Mouse (Mus musculus) intestine, embryonic 16.5 days (tissue): Measurements from ENCODE around the gene Vpreb2. TPM values are rescaled to one million over a fixed set of nuclear protein-coding genes. Genes with fewer than 3 reads are reported as not detected.
"Not testable (repeated sequence)": the region's sequence is repeated elsewhere in the genome, so short reads cannot be mapped to it uniquely, and the experiment has no call there.

Experiments used
- ATAC-seq: fragments of 200-750 bp; cut with Nextera tagmentation; 2 replicates; pipeline ENCODE4 v1.8.0; 2017; ENCODE audit warnings: moderate TSS enrichment, moderate library complexity
- H3K27ac ChIP-seq: fragments of 300-500 bp; sonication (generic); 2 replicates; pipeline ENCODE4 v1.5.1; 2014; ENCODE audit warnings: mild to moderate bottlenecking, low read length
- H3K27me3 ChIP-seq: fragments of 300-500 bp; sonication (generic); replicated peaks from 2 replicates; pipeline ENCODE4 v1.6.1; 2014; ENCODE audit warnings: low read length, control low read depth, mixed read lengths; ENCODE audit not compliant: control insufficient read depth, insufficient read depth
- H3K36me3 ChIP-seq: fragments of 300-500 bp; sonication (generic); 2 replicates; pipeline ENCODE4 v1.6.1; 2014; ENCODE audit warnings: low read length, control low read depth; ENCODE audit not compliant: control insufficient read depth, insufficient read depth
- H3K4me1 ChIP-seq: fragments of 300-500 bp; sonication (generic); 2 replicates; pipeline ENCODE4 v1.6.1; 2014; ENCODE audit warnings: low read length, control low read depth, mixed read lengths; ENCODE audit not compliant: control insufficient read depth, insufficient read depth
- H3K4me2 ChIP-seq: fragments of 300-500 bp; sonication (generic); 2 replicates; pipeline ENCODE4 v1.6.1; 2014; ENCODE audit warnings: low read depth, low read length, control low read depth
- H3K4me3 ChIP-seq: fragments of 300-500 bp; sonication (generic); 2 replicates; pipeline ENCODE4 v1.5.1; 2014; ENCODE audit warnings: mild to moderate bottlenecking, low read length
- H3K9ac ChIP-seq: fragments of 300-500 bp; sonication (generic); 2 replicates; pipeline ENCODE4 v1.6.1; 2014; ENCODE audit warnings: low read depth, low read length
- H3K9me3 ChIP-seq: fragments of 300-500 bp; sonication (generic); 2 replicates; pipeline ENCODE4 v1.6.1; 2016; ENCODE audit warnings: low read length, control low read depth; ENCODE audit not compliant: control insufficient read depth
- WGBS: fragments of 180-500 bp; shearing (Covaris S2); extraction: QIAGEN DNeasy Blood & Tissue Kit; methylation state at CpG from one replicate; pipeline ENCODE4 v1.1.7; 2014; 5-methylcytosine and 5-hydroxymethylcytosine counted together
- polyA plus RNA-seq: library from polyadenylated mRNA; unstranded; fragments of >200 nt; fragmentation: Nextera tagmentation; extraction: Ambion mirVana; gene quantifications from 2 replicates; pipeline ENCODE4 v1.2.1, GENCODE M21; 2015

Vpreb2 gene
- polyA plus RNA-seq, 1 experiment from 2014 or later: not detected

GRCm38 (mm10) chr16:17984231-17984630 lies 4.0 kb downstream of the Vpreb2 start:
- H3K4me2 ChIP-seq: no peak overlapping the region
- no peak overlapping the region for H3K27ac ChIP-seq
- no peaks in the 10 kb centered on the region for H3K27me3 ChIP-seq
- no peak overlapping the region for H3K9ac ChIP-seq
- H3K4me3 ChIP-seq: no peak overlapping the region
- no peaks in the 10 kb centered on the region for H3K9me3 ChIP-seq
- WGBS: 54% methylated on average over 5 of the region's 5 CpGs
- no peaks in the 10 kb centered on the region for H3K36me3 ChIP-seq
- no peak for ATAC-seq
- H3K4me1 ChIP-seq: no peaks in the 10 kb centered on the region

- 65% methylated on average over 5 of the region's 5 CpGs for whole genome bisulfite sequencing
- H3K9me3 ChIP-seq: no peaks in the 10 kb centered on the region
- H3K9ac ChIP-seq: no peak overlapping the region
- no peak for ATAC-seq
- no peaks in the 10 kb centered on the region for H3K4me1 ChIP-seq
- no peak overlapping the region for H3K4me3 ChIP-seq
- no peaks in the 10 kb centered on the region for H3K36me3 ChIP-seq
- H3K27ac ChIP-seq: no peak overlapping the region
- no peak overlapping the region for H3K4me2 ChIP-seq
- no peaks in the 10 kb centered on the region for H3K27me3 ChIP-seq
Measured at GRCm38 (mm10) chr16:17985078-17985477, 4.8 kb downstream of the Vpreb2 start.

GRCm38 (mm10) chr16:17986456-17987132 lies 6.4 kb downstream of the Vpreb2 start:
- Histone ChIP-seq H3K27me3 (no peaks in the 10 kb centered on the region), H3K4me1 (no peaks in the 10 kb centered on the region), H3K36me3 (no peaks in the 10 kb centered on the region), H3K9me3 (peaks cover under 1% of the 10 kb centered on the region; the same call in 1 of the 2 replicates), H3K27ac (no peak overlapping the region), H3K9ac (no peak overlapping the region), H3K4me2 (no peak overlapping the region), H3K4me3 (no peak overlapping the region)
- ATAC-seq: peak; percentile 56; the same call in 1 of the 2 replicates
- 53% methylated on average over 10 of the region's 10 CpGs for WGBS

GRCm38 (mm10) chr16:17987703-17988102 lies 7.5 kb downstream of the Vpreb2 start:
- ATAC-seq: no peak
- Histone ChIP-seq H3K27ac (no peak overlapping the region), H3K36me3 (no peaks in the 10 kb centered on the region), H3K9me3 (peaks cover 6% of the 10 kb centered on the region; the same call in 1 of the 2 replicates), H3K4me1 (no peaks in the 10 kb centered on the region), H3K27me3 (no peaks in the 10 kb centered on the region), H3K4me2 (no peak overlapping the region), H3K9ac (no peak overlapping the region), H3K4me3 (no peak overlapping the region)
- 86% methylated on average over 1 of the region's 1 CpGs for WGBS

GRCm38 (mm10) chr16:17992321-17992720 lies 12.1 kb downstream of the Vpreb2 start:
- ATAC-seq, H3K36me3 ChIP-seq, H3K9me3 ChIP-seq, H3K27me3 ChIP-seq, H3K4me3 ChIP-seq, H3K4me1 ChIP-seq, H3K4me2 ChIP-seq, H3K9ac ChIP-seq, H3K27ac ChIP-seq: not testable (repeated sequence)
- WGBS: 95% methylated on average over 16 of the region's 16 CpGs

GRCm38 (mm10) chr16:17999668-18000067 lies 19.4 kb downstream of the Vpreb2 start:
- no peak overlapping the region for H3K4me3 ChIP-seq
- no peak overlapping the region for H3K27ac ChIP-seq
- no peaks in the 10 kb centered on the region for H3K4me1 ChIP-seq
- no peaks in the 10 kb centered on the region for H3K27me3 ChIP-seq
- H3K9me3 ChIP-seq: no peaks in the 10 kb centered on the region
- no peaks in the 10 kb centered on the region for H3K36me3 ChIP-seq
- ATAC-seq: no peak
- H3K9ac ChIP-seq: no peak overlapping the region
- H3K4me2 ChIP-seq: no peak overlapping the region
- WGBS: 87% methylated on average over 5 of the region's 5 CpGs

- no peak for ATAC-seq
Measured at GRCm38 (mm10) chr16:18004589-18004988, 24.4 kb downstream of the Vpreb2 start.

GRCm38 (mm10) chr16:18007083-18007482 lies 26.9 kb downstream of the Vpreb2 start:
- no peaks in the 10 kb centered on the region for H3K36me3 ChIP-seq
- ATAC-seq: no peak
- no peak overlapping the region for H3K4me2 ChIP-seq
- H3K9ac ChIP-seq: no peak overlapping the region
- H3K4me3 ChIP-seq: no peak overlapping the region
- H3K4me1 ChIP-seq: no peaks in the 10 kb centered on the region
- 51% methylated on average over 4 of the region's 4 CpGs for WGBS
- no peaks in the 10 kb centered on the region for H3K9me3 ChIP-seq
- no peaks in the 10 kb centered on the region for H3K27me3 ChIP-seq
- no peak overlapping the region for H3K27ac ChIP-seq

More at GRCm38 (mm10) chr16:18004589-18004988, 24.4 kb downstream of the Vpreb2 start:
- H3K4me2 ChIP-seq: no peak overlapping the region
- H3K9ac ChIP-seq: no peak overlapping the region
- H3K4me1 ChIP-seq: no peaks in the 10 kb centered on the region
- H3K27ac ChIP-seq: no peak overlapping the region
- H3K4me3 ChIP-seq: no peak overlapping the region
- H3K36me3 ChIP-seq: no peaks in the 10 kb centered on the region
- H3K27me3 ChIP-seq: no peaks in the 10 kb centered on the region
- no peaks in the 10 kb centered on the region for H3K9me3 ChIP-seq
- 77% methylated on average over 5 of the region's 5 CpGs for WGBS

GRCm38 (mm10) chr16:18011101-18011500 lies 30.9 kb downstream of the Vpreb2 start:
- H3K4me2 ChIP-seq: no peak overlapping the region

GRCm38 (mm10) chr16:18016482-18016881 lies 36.3 kb downstream of the Vpreb2 start:
- H3K4me1 ChIP-seq, H3K27me3 ChIP-seq, ATAC-seq, H3K4me2 ChIP-seq, H3K27ac ChIP-seq, H3K9ac ChIP-seq, H3K4me3 ChIP-seq, H3K36me3 ChIP-seq, H3K9me3 ChIP-seq: not testable (repeated sequence)
- 62% methylated on average over 4 of the region's 4 CpGs for WGBS

More at GRCm38 (mm10) chr16:18011101-18011500, 30.9 kb downstream of the Vpreb2 start:
- WGBS: 62% methylated on average over 6 of the region's 6 CpGs
- no peaks in the 10 kb centered on the region for H3K9me3 ChIP-seq
- no peak overlapping the region for H3K9ac ChIP-seq
- H3K27me3 ChIP-seq: no peaks in the 10 kb centered on the region
- no peaks in the 10 kb centered on the region for H3K4me1 ChIP-seq
- H3K36me3 ChIP-seq: no peaks in the 10 kb centered on the region
- H3K4me3 ChIP-seq: no peak overlapping the region
- no peak overlapping the region for H3K27ac ChIP-seq
- ATAC-seq: no peak
